Mouse (Mus musculus) thymus, adult 2 months (tissue): Measurements from ENCODE around the gene R3hcc1l. TPM values are rescaled to one million over a fixed set of nuclear protein-coding genes. Genes with fewer than 3 reads are reported as not detected.

Experiments
- DNase-seq: peaks from one replicate; pipeline ENCODE4 v3.0.0; 2021
- H3K27ac ChIP-seq: fragments of 200-500 bp; 2 replicates; pipeline ENCODE4 v1.5.1; 2012; ENCODE audit warnings: low read length, control low read depth; ENCODE audit not compliant: control insufficient read depth, insufficient read depth
- H3K27me3 ChIP-seq: fragments of 200-500 bp; 2 replicates; pipeline ENCODE4 v1.6.1; 2012; ENCODE audit warnings: mild to moderate bottlenecking, low read length, moderate library complexity, mixed read lengths; ENCODE audit not compliant: control insufficient read depth, insufficient read depth
- H3K36me3 ChIP-seq: fragments of 200-500 bp; 2 replicates; pipeline ENCODE4 v1.6.1; 2012; ENCODE audit warnings: mild to moderate bottlenecking, low read length, moderate library complexity; ENCODE audit not compliant: control insufficient read depth, insufficient read depth
- H3K4me1 ChIP-seq: fragments of 200-500 bp; replicated peaks from 2 replicates; pipeline ENCODE4 v1.6.1; 2012; ENCODE audit warnings: low read length; ENCODE audit not compliant: control insufficient read depth, insufficient read depth
- H3K4me3 ChIP-seq: fragments of 200-500 bp; 2 replicates; pipeline ENCODE4 v1.5.1; 2012; ENCODE audit warnings: mild to moderate bottlenecking, low read length, control low read depth, moderate library complexity; ENCODE audit not compliant: control insufficient read depth, insufficient read depth
- CTCF ChIP-seq: fragments of 200-500 bp; IDR thresholded peaks from 2 replicates; pipeline ENCODE4 v1.5.1; 2012; ENCODE audit warnings: mild to moderate bottlenecking, control low read depth, low read length, moderate library complexity, borderline replicate concordance; ENCODE audit not compliant: control insufficient read depth, poor library complexity, insufficient read depth; ENCODE audit errors: extremely low read depth
- POLR2A ChIP-seq: fragments of 200-500 bp; IDR thresholded peaks from 2 replicates; pipeline ENCODE4 v1.6.1; 2012; ENCODE audit warnings: mild to moderate bottlenecking, low read length, control low read depth, moderate library complexity; ENCODE audit not compliant: control insufficient read depth, poor library complexity, insufficient read depth; ENCODE audit errors: extremely low read depth
- WGBS: fragments of 180-500 bp; shearing (Covaris S2); methylation state at CpG from one replicate; pipeline ENCODE4 v1.1.7; 2018; 5-methylcytosine and 5-hydroxymethylcytosine counted together
- polyA plus RNA-seq: library from polyadenylated mRNA; depleted of rRNA; stranded (reverse); fragments of >200 nt; gene quantifications from 2 replicates; pipeline ENCODE4 v1.2.3, GENCODE M21; 2012

The R3hcc1l gene
- polyA plus RNA-seq, 1 experiment, result 7.7 TPM

DNA sequence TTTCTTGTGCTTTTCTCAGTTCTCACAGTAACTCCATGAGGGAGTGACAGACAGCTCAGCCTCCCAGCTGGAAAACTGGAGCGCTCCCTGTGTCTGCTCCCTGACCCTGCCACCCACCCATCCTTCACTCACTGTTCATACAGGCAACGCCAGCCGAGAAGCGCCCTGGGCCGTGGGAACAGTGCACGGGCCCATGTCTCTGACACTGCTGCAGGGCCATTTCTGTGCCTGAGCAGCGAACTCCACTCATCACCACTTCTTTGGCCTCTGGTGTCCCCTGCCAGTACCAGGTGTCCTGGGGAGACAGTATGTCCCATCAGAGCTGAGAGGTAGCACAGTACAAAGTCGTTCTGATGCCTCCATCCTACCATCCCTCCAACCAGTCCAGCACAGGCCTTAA lies 83.5 kb downstream of the R3hcc1l start:
- no peak overlapping the region for H3K4me3 ChIP-seq
- no peaks in the 10 kb centered on the region for H3K27me3 ChIP-seq
- WGBS, result 92% methylated on average over 8 of the region's 8 CpGs
- no peak overlapping the region for H3K27ac ChIP-seq
- TF ChIP-seq POLR2A, result no peak
- TF ChIP-seq CTCF, result no peak
- H3K36me3 ChIP-seq, result no peaks in the 10 kb centered on the region
- H3K4me1 ChIP-seq, result no peaks in the 10 kb centered on the region; the same call in 1 of the 2 replicates
- DNase-seq, result no peak

GRCm38 (mm10) chr19:42602576-42602975 lies 84.0 kb downstream of the R3hcc1l start:
- WGBS, result 84% methylated on average over 8 of the region's 8 CpGs
- Histone ChIP-seq H3K36me3 (no peaks in the 10 kb centered on the region), H3K4me3 (no peak overlapping the region), H3K4me1 (no peaks in the 10 kb centered on the region; the same call in 1 of the 2 replicates), H3K27ac (no peak overlapping the region), H3K27me3 (no peaks in the 10 kb centered on the region)
- no peak for TF ChIP-seq CTCF
- TF ChIP-seq POLR2A, result no peak
- no peak for DNase-seq

GRCm38 (mm10) chr19:42608082-42608481 lies 89.5 kb downstream of the R3hcc1l start:
- TF ChIP-seq POLR2A (no peak), CTCF (no peak)
- no peak overlapping the region for H3K27ac ChIP-seq
- no peak for DNase-seq
- no peak overlapping the region for H3K4me3 ChIP-seq
- 95% methylated on average over 5 of the region's 5 CpGs for WGBS
- no peaks in the 10 kb centered on the region; the same call in 1 of the 2 replicates for H3K4me1 ChIP-seq
- H3K27me3 ChIP-seq, result peaks cover 3% of the 10 kb centered on the region; the same call in 1 of the 2 replicates
- no peaks in the 10 kb centered on the region for H3K36me3 ChIP-seq

DNA sequence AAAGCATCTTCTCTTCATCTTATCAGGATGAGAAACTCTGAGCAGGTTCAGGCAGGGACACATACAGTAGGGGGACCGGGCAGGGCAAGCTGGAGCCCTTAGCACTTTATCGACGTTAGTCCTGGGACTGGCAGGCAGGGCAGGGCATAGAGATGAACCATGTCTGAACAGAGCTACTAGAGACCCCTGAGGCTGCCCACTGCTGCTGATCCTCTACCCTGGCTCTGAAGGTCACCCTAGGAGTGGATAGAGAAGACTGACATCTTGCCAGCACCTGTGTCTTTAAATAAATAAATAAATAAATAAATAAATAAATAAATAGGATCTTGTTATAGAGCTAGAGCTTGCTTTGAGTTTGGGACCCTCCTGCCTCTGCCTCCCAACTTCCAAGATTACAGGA lies 91.2 kb downstream of the R3hcc1l start:
- H3K4me3 ChIP-seq, result no peak overlapping the region
- 90% methylated on average over 3 of the region's 3 CpGs for WGBS
- TF ChIP-seq CTCF (no peak), POLR2A (no peak)
- no peak for DNase-seq
- no peaks in the 10 kb centered on the region for H3K36me3 ChIP-seq
- no peak overlapping the region for H3K27ac ChIP-seq
- H3K4me1 ChIP-seq, result no peaks in the 10 kb centered on the region
- peaks cover 3% of the 10 kb centered on the region; the same call in 1 of the 2 replicates for H3K27me3 ChIP-seq

DNA sequence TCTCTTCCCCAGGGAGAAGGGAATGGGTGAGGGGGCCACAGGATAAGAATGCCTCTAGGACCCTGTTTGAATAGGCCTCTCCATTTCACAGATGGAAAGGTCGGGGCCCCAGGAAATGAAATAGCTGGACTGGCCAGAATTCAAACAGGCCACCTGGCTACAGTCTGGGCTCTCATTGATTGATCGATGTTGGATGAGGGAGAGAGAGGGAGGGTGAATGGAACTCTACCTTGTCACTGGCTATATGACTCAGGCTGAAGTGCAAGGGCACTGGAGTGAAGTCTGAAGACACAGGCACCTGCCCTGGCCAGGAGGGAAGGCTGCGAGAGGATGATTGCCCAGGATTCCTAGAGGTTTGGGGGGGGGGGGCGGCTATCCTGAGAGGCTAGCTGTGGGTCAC lies 93.2 kb downstream of the R3hcc1l start:
- no peak for TF ChIP-seq POLR2A
- TF ChIP-seq CTCF, result no peak
- no peaks in the 10 kb centered on the region for H3K4me1 ChIP-seq
- H3K4me3 ChIP-seq, result no peak overlapping the region
- 74% methylated on average over 4 of the region's 4 CpGs for WGBS
- DNase-seq, result no peak
- H3K27me3 ChIP-seq, result peaks cover 3% of the 10 kb centered on the region; the same call in 1 of the 2 replicates
- no peak overlapping the region for H3K27ac ChIP-seq
- H3K36me3 ChIP-seq, result no peaks in the 10 kb centered on the region

DNA sequence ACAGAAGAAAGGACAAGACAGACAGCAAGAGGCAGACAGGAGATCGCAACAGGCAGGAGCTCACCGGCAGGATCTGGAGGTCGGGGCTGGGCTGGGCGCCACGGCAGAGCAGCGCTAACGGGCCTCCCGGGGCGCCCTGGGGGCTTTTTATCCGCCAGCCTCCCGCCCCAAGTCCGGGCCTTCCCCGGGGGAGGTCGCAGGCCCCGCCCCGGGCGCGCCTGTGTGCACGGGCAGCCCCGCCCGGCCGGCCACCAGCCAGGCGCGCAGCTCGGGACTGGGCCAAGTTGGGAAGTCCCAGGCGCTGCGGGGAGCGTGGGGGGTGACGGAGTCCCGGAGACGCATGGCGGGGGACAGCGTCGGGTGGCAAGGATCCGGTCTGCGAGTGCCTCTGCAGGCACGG lies 94.1 kb downstream of the R3hcc1l start, which contains the start of gene Loxl4:
TSS of gene Loxl4 (minus strand) at position 160 of the 400 bp plus-strand sequence.
- no peaks in the 10 kb centered on the region for H3K36me3 ChIP-seq
- TF ChIP-seq CTCF (no peak), POLR2A (no peak)
- no peaks in the 10 kb centered on the region for H3K4me1 ChIP-seq
- H3K27ac ChIP-seq, result no peak within 1 kb of the TSS
- DNase-seq, result no peak
- H3K27me3 ChIP-seq, result peaks cover 3% of the 10 kb centered on the region; the same call in 1 of the 2 replicates
- WGBS, result 5% methylated on average over 36 of the region's 37 CpGs
- H3K4me3 ChIP-seq, result no peak within 1 kb of the TSS

DNA sequence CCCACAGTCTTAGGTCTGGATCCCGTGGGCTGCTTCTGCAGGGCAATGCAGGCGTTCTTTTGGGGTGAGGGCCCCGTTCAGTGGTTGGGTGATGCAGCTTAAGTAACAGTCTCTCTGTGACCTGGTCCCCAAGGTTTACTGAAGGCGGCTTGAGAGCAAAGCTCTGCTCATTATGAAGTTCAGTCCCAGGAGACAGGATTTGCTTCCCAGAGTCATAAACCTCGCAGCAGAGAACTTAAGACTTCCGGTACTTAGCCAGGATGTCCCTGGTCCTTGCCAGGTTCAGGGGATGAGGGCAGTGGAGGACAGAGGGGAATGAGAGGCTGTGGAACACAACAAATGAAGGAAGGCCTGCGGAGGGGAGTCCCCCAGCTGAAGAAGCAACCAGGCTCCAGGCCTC lies 94.6 kb downstream of the R3hcc1l start:
- H3K27me3 ChIP-seq, result peaks cover 3% of the 10 kb centered on the region; the same call in 1 of the 2 replicates
- WGBS, result 24% methylated on average over 7 of the region's 7 CpGs
- TF ChIP-seq CTCF (no peak), POLR2A (no peak)
- H3K4me1 ChIP-seq, result no peaks in the 10 kb centered on the region
- no peak for DNase-seq
- no peaks in the 10 kb centered on the region for H3K36me3 ChIP-seq
- no peak overlapping the region for H3K27ac ChIP-seq
- H3K4me3 ChIP-seq, result no peak overlapping the region
